Mouse (Mus musculus) lung, postnatal 14 days (tissue): ENCODE results near the gene Rap1b.
A peak's percentile ranks its signal among the peaks of the same experiment; 100 is the strongest.
"Not testable (repeated sequence)": the region's sequence is repeated elsewhere in the genome, so short reads cannot be mapped to it uniquely, and the experiment has no call there.

ENCODE experiments used
- DNase-seq: peaks from one replicate; pipeline ENCODE4 v3.0.0; 2021

Rap1b gene

GRCm38 (mm10) chr10:117845597-117846259, at the start of gene Rap1b:
Rap1b (minus strand) TSS chr10:117846035.
- peak; percentile 98 for DNase-seq

- no peak for DNase-seq
Measured at GRCm38 (mm10) chr10:117895186-117895585, 49.4 kb upstream of the Rap1b start.

GRCm38 (mm10) chr10:117894114-117895035, 48.5 kb upstream of the Rap1b start:
- DNase-seq: no peak

- not testable (repeated sequence) for DNase-seq
Measured at GRCm38 (mm10) chr10:117893128-117893527, 47.3 kb upstream of the Rap1b start.

- no peak for DNase-seq
Measured at GRCm38 (mm10) chr10:117891327-117891726, 45.5 kb upstream of the Rap1b start.

GRCm38 (mm10) chr10:117888822-117889221, 43.0 kb upstream of the Rap1b start:
- DNase-seq: no peak

GRCm38 (mm10) chr10:117885358-117885757, 39.5 kb upstream of the Rap1b start:
- DNase-seq: no peak

GRCm38 (mm10) chr10:117884760-117885159, 38.9 kb upstream of the Rap1b start:
- peak; percentile 44 for DNase-seq

- DNase-seq: no peak
Measured at GRCm38 (mm10) chr10:117883438-117883837, 37.6 kb upstream of the Rap1b start.

GRCm38 (mm10) chr10:117878628-117879027, 32.8 kb upstream of the Rap1b start:
- DNase-seq: no peak

GRCm38 (mm10) chr10:117876801-117877200, 31.0 kb upstream of the Rap1b start:
- DNase-seq: no peak

- no peak for DNase-seq
Measured at GRCm38 (mm10) chr10:117876400-117876799, 30.6 kb upstream of the Rap1b start.

- DNase-seq: no peak
Measured at GRCm38 (mm10) chr10:117874936-117875335, 29.1 kb upstream of the Rap1b start.

- DNase-seq: peak; percentile 26
Measured at GRCm38 (mm10) chr10:117873952-117874351, 28.1 kb upstream of the Rap1b start.

- no peak for DNase-seq
Measured at GRCm38 (mm10) chr10:117872468-117872867, 26.6 kb upstream of the Rap1b start.

GRCm38 (mm10) chr10:117867301-117867700, 21.5 kb upstream of the Rap1b start:
- no peak for DNase-seq

- DNase-seq: no peak
Measured at GRCm38 (mm10) chr10:117866641-117867040, 20.8 kb upstream of the Rap1b start.

GRCm38 (mm10) chr10:117864695-117865094, 18.9 kb upstream of the Rap1b start:
- DNase-seq: peak; percentile 28

GRCm38 (mm10) chr10:117864251-117864650, 18.4 kb upstream of the Rap1b start:
- no peak for DNase-seq

GRCm38 (mm10) chr10:117862014-117862580, 16.3 kb upstream of the Rap1b start:
- DNase-seq: peak; percentile 57

- DNase-seq: peak; percentile 42
Measured at GRCm38 (mm10) chr10:117860958-117861357, 15.1 kb upstream of the Rap1b start.

GRCm38 (mm10) chr10:117860361-117860760, 14.5 kb upstream of the Rap1b start:
- peak; percentile 23 for DNase-seq

GRCm38 (mm10) chr10:117859800-117860199, 14.0 kb upstream of the Rap1b start:
- DNase-seq: no peak

GRCm38 (mm10) chr10:117858241-117858640, 12.4 kb upstream of the Rap1b start:
- no peak for DNase-seq
